Mouse (Mus musculus) stomach, embryonic 14.5 days (tissue): ENCODE data around the gene Cdk15. TPM values are rescaled to one million over a fixed set of nuclear protein-coding genes. Genes with fewer than 3 reads are reported as not detected.

Experiments used
- ATAC-seq: fragments of 200-750 bp; cut with Nextera tagmentation; 2 replicates; pipeline ENCODE4 v1.8.0; 2017; ENCODE audit warnings: low read depth, moderate TSS enrichment; ENCODE audit not compliant: insufficient number of reproducible peaks, insufficient read depth, low FRiP score
- H3K27ac ChIP-seq: fragments of 300-500 bp; sonication (generic); 2 replicates; pipeline ENCODE4 v1.5.1; 2014; ENCODE audit warnings: mild to moderate bottlenecking, low read length, moderate library complexity, mixed read lengths
- H3K27me3 ChIP-seq: fragments of 300-500 bp; sonication (generic); 2 replicates; pipeline ENCODE4 v1.6.1; 2014; ENCODE audit warnings: low read length, control low read depth, mixed read lengths; ENCODE audit not compliant: control insufficient read depth, insufficient read depth
- H3K36me3 ChIP-seq: fragments of 300-500 bp; sonication (generic); 2 replicates; pipeline ENCODE4 v1.6.1; 2014; ENCODE audit warnings: mild to moderate bottlenecking, control low read depth, low read length, moderate library complexity, mixed read lengths; ENCODE audit not compliant: control insufficient read depth, insufficient read depth
- H3K4me1 ChIP-seq: fragments of 300-500 bp; sonication (generic); 2 replicates; pipeline ENCODE4 v1.6.1; 2014; ENCODE audit warnings: low read length, control low read depth, mixed read lengths; ENCODE audit not compliant: control insufficient read depth, insufficient read depth
- H3K4me2 ChIP-seq: fragments of 300-500 bp; sonication (generic); replicated peaks from 2 replicates; pipeline ENCODE4 v1.6.1; 2014; ENCODE audit warnings: low read depth, low read length, control low read depth
- H3K4me3 ChIP-seq: fragments of 300-500 bp; sonication (generic); 2 replicates; pipeline ENCODE4 v1.5.1; 2014; ENCODE audit warnings: low read depth, low read length, control low read depth
- H3K9ac ChIP-seq: fragments of 300-500 bp; sonication (generic); replicated peaks from 2 replicates; pipeline ENCODE4 v1.6.1; 2014; ENCODE audit warnings: low read depth, mild to moderate bottlenecking, control low read depth, low read length, moderate library complexity, mixed read lengths
- H3K9me3 ChIP-seq: fragments of 300-500 bp; sonication (generic); 2 replicates; pipeline ENCODE4 v1.6.1; 2016; ENCODE audit warnings: low read depth, low read length, control low read depth; ENCODE audit not compliant: control insufficient read depth
- WGBS: fragments of 180-500 bp; shearing (Covaris S2); extraction: QIAGEN DNeasy Blood & Tissue Kit; methylation state at CpG from one replicate; pipeline ENCODE4 v1.1.7; 2014; 5-methylcytosine and 5-hydroxymethylcytosine counted together
- polyA plus RNA-seq: library from polyadenylated mRNA; unstranded; fragments of >200 nt; fragmentation: Nextera tagmentation; extraction: Ambion mirVana; gene quantifications from 2 replicates; pipeline ENCODE4 v1.2.1, GENCODE M21; 2014

Gene Cdk15
- polyA plus RNA-seq, 1 experiment from 2014 or later: not detected

DNA sequence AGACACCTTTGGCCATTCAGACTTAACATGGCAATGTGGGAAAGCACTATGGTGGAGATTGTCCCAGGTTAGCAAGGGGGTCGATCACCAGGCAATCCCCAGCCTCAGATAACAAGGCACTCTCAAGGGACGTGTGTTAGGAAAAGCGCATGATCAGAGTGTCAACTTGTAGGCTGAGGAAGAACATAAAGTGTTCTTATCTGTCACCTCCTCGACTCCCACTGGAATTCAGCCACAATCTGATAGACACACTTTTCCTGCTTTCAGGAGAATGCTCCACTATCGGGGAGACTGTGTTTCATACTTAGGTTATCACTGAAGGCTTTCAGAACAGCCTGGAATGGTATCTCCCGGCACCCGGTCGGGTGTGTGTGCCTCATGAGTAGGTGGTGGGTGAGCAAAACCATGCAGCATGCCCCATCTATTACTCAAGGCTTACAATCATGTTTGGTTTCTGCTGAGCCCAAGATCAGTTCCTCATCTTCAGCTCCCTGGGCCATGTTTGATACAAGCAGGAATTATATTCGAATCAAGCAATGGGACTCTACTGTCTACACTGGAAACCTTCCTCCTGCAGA is 107.8 kb downstream of the Cdk15 start:
- ATAC-seq: no peak
- 59% methylated on average over 9 of the region's 9 CpGs for WGBS

DNA sequence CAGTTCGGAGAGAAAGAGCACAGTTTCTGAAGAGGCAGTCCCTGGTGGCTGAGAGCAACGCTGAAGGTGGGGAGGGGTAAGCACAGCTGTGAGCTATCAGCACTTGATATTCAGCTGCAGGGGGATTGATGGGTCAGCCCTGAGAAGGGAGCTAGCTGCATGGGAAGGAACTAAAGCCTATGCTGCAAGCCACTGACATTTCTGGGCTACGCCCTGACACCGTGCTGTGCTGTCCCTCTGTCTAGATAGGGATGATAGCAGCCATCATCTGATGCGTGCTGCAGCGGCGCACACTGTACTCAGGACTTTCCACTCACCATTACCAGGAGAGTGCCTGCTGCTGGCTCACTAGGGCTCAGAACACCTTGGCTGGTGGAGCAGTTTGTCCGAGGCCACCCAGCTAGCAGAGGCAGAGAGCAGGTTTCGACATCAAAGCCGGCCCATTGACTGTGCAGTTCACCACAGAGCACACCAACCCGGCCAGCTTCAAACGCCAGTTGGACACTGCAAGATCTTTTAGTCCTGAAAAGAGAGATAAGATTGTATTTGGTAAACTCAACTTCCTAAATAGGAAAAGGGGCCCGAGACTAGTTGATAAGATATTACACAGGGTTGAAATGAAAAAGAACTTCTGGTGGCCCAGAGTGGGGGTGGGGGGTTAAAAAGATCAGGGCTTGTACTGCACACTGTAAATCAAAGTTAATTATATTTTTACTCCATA is 111.4 kb downstream of the Cdk15 start:
- Histone ChIP-seq H3K4me3 (no peak overlapping the region), H3K4me2 (peak overlapping the region; percentile 18; the same call in 1 of the 2 replicates), H3K9ac (no peak overlapping the region), H3K36me3 (no peaks in the 10 kb centered on the region), H3K9me3 (no peaks in the 10 kb centered on the region), H3K27ac (peak overlapping the region; percentile 61; the same call in 1 of the 2 replicates), H3K27me3 (no peaks in the 10 kb centered on the region), H3K4me1 (peaks cover 23% of the 10 kb centered on the region)
- WGBS: 7% methylated on average over 13 of the region's 13 CpGs
- peak; percentile 71 for ATAC-seq

More for the DNA sequence above, 107.8 kb downstream of the Cdk15 start:
- H3K4me1 ChIP-seq: peaks cover 23% of the 10 kb centered on the region
- H3K4me2 ChIP-seq: no peak overlapping the region
- no peak overlapping the region for H3K27ac ChIP-seq
- H3K4me3 ChIP-seq: no peak overlapping the region
- H3K9me3 ChIP-seq: no peaks in the 10 kb centered on the region
- H3K27me3 ChIP-seq: no peaks in the 10 kb centered on the region
- H3K36me3 ChIP-seq: no peaks in the 10 kb centered on the region
- H3K9ac ChIP-seq: no peak overlapping the region

DNA sequence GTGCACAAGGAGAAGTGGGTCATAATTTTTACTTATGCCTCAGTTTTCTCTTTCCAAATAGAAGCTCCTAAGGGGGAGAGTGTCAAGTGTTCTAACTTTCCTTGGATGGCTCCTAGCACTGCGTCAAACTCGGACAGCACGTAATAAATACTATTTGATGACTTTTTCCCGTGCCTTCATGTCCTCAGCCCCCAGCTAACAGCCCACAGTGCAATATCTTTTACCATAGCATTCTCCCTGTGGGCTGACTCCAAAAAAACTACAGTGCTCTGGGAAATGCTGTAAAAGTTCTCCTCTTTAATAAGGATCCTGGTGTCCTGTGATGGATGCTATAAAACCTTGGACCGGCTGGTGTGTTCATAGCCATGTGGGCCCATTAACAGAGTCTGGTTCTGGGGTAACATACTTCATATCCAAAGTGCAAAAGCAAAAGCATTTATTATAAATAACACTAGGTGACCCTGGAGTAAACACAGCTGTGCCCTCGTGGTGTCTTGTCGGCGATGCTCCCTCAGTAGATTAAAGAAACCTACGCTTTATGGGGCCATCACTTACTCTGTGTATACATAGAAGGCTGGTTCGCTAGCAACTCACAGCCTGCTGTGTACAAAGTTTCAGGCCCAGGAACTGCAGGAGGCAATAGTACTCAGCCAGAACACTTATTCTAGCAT is 112.1 kb downstream of the Cdk15 start:
- H3K9me3 ChIP-seq: no peaks in the 10 kb centered on the region
- no peak overlapping the region for H3K9ac ChIP-seq
- H3K4me2 ChIP-seq: no peak overlapping the region
- H3K4me3 ChIP-seq: no peak overlapping the region
- peak overlapping the region; percentile 58 for H3K27ac ChIP-seq
- peaks cover 23% of the 10 kb centered on the region for H3K4me1 ChIP-seq
- no peaks in the 10 kb centered on the region for H3K27me3 ChIP-seq
- ATAC-seq: 0 out of 2 replicates have a peak, but pooled peaks have one; percentile 26
- no peaks in the 10 kb centered on the region for H3K36me3 ChIP-seq
- 17% methylated on average over 10 of the region's 10 CpGs for WGBS

DNA sequence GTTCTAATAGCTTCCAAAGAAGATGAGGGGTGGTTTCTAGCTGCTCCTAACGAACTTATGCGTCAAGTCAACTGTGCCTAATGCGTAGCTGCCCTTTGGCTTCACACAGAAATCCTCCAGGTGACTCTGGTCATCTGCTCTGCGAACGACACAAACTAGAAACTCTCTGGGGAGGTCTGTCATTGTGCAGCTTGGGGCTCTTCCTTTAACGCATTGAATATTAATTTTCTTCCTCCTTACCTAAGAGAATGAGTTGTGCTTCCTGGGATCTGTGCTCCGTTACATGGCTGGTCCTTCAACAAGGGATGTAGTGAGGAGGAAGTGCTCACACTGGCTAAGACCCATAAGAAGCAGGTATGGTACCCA is 112.6 kb downstream of the Cdk15 start:
- ATAC-seq: no peak
- Histone ChIP-seq H3K27me3 (no peaks in the 10 kb centered on the region), H3K27ac (peak overlapping the region; percentile 58), H3K36me3 (no peaks in the 10 kb centered on the region), H3K9me3 (no peaks in the 10 kb centered on the region), H3K9ac (no peak overlapping the region), H3K4me1 (peaks cover 23% of the 10 kb centered on the region), H3K4me2 (no peak overlapping the region), H3K4me3 (no peak overlapping the region)
- 36% methylated on average over 7 of the region's 7 CpGs for WGBS

DNA sequence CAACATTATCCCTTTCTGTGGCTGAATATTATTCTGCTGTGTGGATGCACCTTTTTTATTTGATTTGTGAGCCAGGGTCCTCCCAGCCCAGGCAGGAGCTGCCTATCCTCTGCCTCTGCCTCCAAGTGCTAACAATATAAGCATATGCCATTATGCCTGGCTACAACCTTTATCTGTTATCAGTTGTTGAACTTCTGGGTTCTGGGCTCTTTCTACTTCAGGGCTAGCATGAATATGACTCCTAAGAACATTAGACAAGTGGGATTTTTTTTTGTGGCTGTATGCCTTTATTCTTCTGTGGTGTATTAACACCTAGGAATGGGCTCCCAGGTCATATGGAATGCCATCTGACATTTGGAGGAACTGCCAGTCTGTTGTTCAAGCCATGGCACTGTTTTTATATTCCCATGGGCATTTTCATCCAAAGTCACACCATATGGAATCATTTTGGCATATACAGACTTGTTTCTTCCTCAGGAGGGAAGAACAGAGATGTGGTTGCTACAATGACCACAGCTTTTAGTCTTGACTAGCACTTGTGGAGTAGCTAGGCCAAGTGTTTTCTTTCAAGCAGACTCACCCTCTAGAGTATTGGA is 113.7 kb downstream of the Cdk15 start:
- H3K9me3 ChIP-seq: no peaks in the 10 kb centered on the region
- H3K4me3 ChIP-seq: no peak overlapping the region
- H3K27ac ChIP-seq: no peak overlapping the region
- no peaks in the 10 kb centered on the region for H3K36me3 ChIP-seq
- no peak overlapping the region for H3K4me2 ChIP-seq
- ATAC-seq: no peak
- H3K27me3 ChIP-seq: no peaks in the 10 kb centered on the region
- H3K9ac ChIP-seq: no peak overlapping the region
- H3K4me1 ChIP-seq: peaks cover 23% of the 10 kb centered on the region

DNA sequence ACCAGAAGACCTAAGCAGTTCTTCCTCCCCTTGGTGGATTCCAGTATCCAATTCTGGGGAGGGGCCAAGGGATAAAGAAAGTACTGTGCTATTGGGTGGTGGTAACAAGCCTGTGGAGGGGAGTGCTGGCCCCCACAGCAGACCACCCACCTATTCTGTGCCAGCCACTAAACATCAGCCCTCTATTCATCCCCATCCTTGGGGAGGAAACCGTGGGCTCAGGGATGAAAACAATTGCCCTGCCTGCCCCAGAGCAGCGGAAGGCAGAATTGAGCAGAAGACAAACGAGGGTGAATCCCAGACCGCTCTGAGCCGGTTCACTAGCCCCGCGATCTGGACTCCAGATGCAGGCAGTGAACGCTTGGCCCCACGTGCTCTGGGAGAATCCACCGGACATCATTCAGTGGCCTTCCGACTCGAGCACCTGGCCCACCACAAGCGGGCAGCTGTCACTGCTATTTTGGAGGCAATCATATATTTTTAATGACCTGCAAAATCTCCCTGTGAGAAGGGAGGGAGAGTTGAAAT is 119.4 kb downstream of the Cdk15 start:
- Histone ChIP-seq H3K27me3 (no peaks in the 10 kb centered on the region), H3K9me3 (no peaks in the 10 kb centered on the region), H3K4me1 (0 out of 2 replicates have a peak, but pooled peaks cover 3% of the 10 kb centered on the region), H3K4me3 (no peak overlapping the region), H3K36me3 (no peaks in the 10 kb centered on the region), H3K27ac (no peak overlapping the region), H3K9ac (no peak overlapping the region), H3K4me2 (no peak overlapping the region)
- 20% methylated on average over 13 of the region's 13 CpGs for WGBS
- ATAC-seq: no peak

DNA sequence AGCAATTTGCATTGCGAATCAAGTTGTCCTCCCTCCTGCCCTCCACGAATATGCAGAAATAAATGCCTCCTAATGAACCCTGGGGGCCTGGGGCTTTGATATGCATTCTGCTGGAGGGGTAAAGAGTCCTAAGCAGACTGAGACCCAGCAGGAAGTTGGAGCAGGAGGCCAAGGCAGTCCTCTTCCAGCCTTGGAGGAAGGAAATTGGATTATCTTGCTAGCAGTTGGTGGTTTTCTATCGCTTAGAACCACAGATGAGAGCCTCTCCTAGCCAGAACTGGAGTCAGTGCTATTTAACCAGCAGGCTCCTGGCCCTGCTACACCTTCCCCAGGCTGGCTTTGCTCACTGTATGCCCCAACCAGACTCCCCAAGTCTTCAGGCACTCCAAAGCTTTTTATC is 119.9 kb downstream of the Cdk15 start:
- Histone ChIP-seq H3K4me2 (no peak overlapping the region), H3K4me1 (0 out of 2 replicates have a peak, but pooled peaks cover 3% of the 10 kb centered on the region), H3K27ac (no peak overlapping the region)

DNA sequence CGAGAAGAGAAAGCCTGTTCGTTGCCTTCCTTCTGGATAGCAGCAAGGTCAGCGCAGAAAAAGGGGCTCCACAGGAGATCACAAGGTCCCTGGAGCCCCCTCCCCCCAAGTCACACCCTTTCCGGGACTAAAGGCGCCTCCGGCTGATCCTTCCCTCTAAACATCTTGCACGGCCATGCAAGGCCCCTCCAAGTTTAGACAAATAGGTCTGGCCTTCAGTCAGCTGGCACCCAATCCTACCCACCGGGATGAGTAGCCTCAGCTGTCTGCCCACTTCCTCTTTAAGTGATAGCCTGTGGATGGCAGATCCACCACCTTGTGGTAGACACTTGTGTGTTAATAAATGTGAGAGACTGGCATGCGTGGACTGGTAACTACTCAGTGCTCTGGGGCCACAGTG is 120.6 kb downstream of the Cdk15 start:
- 0 out of 2 replicates have a peak, but pooled peaks cover 3% of the 10 kb centered on the region for H3K4me1 ChIP-seq
- no peak overlapping the region for H3K4me3 ChIP-seq
- H3K9me3 ChIP-seq: no peaks in the 10 kb centered on the region
- 78% methylated on average over 9 of the region's 9 CpGs for WGBS
- H3K36me3 ChIP-seq: no peaks in the 10 kb centered on the region
- no peaks in the 10 kb centered on the region for H3K27me3 ChIP-seq
- H3K4me2 ChIP-seq: no peak overlapping the region
- no peak overlapping the region for H3K9ac ChIP-seq
- no peak overlapping the region for H3K27ac ChIP-seq
- no peak for ATAC-seq

More for the DNA sequence above, 119.9 kb downstream of the Cdk15 start:
- no peaks in the 10 kb centered on the region for H3K9me3 ChIP-seq
- no peaks in the 10 kb centered on the region for H3K27me3 ChIP-seq
- 31% methylated on average over 3 of the region's 3 CpGs for WGBS
- no peak for ATAC-seq
- no peak overlapping the region for H3K9ac ChIP-seq
- no peak overlapping the region for H3K4me3 ChIP-seq
- no peaks in the 10 kb centered on the region for H3K36me3 ChIP-seq
